Mouse (Mus musculus): ENCODE data around the gene Uba3.

The Uba3 gene

DNA sequence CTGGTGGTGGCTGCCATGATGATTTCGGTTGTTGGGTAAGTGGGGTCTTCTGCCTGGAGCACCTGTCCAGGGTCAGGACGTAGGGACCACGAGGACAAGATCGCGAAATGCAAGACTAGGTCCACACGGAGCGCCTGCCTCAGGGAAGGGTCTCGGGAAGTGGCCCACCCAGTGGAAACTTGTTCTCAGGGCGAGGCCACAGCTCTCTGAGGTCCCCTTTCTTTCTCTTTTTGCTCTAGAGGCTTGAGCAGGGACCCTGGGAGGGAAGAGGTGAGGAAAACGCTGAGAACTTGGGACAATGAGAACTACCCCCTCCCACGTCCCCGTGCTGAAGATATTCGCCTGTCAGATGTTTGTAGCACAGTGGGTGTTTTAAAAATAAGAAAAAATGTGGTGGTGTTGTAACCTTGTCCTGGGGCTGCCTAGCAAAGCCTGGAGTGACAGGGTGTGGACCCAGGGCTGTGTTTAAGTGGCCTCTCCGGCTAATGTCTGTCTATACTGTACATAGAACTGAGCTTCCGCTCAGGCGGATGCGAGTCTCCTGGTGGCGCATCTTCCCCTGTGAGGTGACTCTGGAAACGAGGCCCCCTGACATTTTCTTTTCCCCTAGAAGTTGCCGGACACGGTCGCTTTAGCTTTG is 5.6 kb upstream of the Uba3 start:
- peak; percentile 33 to 72 for DNase-seq (ENCODE audit: low spot score in 2 of 2)

DNA sequence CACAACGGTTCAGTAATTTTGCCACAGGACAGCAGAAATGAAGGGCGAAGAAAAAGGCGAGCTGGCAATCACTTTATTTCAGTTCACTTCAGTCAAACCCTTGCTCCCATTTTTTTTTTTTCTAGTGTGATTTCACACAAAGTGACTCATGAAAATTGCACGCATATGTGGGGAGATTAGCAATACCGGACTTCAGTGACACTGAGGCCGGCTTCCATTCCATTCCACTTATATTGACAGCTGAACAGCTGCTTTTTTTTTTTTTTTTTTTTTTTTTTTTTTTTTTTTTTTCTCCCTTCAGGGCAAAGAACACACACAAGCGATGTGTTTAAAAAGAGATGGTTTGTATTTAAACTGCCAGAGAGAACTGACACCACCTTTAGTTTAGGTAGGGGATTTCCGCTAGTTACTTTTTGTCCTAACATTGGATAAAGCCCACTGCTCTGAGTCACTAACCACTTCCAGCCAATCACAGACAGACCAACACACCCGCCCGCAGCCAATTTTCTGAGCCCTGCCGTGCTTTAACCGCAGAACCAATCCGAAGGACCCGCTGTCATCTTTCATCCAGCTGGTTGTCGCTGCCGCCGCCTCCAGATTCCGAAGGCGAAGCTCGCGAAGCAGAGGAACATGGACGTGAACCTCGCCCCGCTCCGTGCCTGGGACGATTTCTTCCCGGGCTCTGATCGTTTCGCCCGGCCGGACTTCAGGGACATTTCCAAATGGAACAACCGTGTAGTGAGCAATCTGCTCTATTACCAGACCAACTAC is 4.9 kb upstream of the Uba3 start, which contains the start of gene Arl6ip5:
Arl6ip5 (plus strand) TSS at position 499 of the 771 bp plus-strand sequence.
- DNase-seq (ENCODE audit: low spot score in 2 of 2), result peak; percentile 87 to 92

DNA sequence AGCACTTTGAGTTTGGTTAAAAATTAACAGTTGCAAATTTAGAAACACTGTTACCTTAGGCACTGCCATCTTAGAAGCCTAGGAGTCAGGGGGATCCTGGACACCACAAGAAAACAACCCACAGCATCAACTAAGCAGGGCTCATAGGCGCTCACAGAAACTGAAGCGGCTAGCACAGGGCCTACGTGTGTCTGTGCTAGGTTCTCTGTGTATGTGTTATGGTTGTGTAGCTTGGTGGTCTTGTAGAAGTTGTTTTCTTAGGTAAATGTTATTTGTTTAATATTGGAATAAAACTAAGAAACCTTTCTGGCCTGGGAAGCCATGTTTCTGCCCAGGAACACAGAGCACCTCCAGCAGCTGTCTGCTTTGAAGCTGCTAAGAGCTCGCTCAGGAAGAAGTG is 4.3 kb upstream of the Uba3 start:
- no peak for DNase-seq (ENCODE audit: low spot score in 2 of 2)

DNA sequence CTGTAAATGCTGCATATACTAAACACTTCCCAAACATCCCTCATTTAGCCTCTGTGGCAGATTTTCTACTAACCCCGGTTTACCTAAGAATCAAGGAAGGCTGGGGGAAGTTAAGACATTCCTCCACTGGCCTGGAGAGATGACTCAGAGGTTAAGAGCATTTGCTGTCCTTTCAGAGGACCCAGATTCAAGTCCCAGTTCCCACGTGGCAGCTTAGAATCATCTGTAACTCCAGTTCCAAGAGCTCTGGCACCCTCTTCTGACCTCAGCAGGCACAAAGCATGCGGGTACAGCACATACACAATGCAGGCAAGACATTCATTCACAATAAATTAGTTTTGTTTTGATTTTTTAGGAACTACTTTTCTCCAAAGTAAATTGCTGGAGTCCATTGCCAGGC is 3.8 kb upstream of the Uba3 start:
- no peak for DNase-seq (ENCODE audit: low spot score in 2 of 2)

DNA sequence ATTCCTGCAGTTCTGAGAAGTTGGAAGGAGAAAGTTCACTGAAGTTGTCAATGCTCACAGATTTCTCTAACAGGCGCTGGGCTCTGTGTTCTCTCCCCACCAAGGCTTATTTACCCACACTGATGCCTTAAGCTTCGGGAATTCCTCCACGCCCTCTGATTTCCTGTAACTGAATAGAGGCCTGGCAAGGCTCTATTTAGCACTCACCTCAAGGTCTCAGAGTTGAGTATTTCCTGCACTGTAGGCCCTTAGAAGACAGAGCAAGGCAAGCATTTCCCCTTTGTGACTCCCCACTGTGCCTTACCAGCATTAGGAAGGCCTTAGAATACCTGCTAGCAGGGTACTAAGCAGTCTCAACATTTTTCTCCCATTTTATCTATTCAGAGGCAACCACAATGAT is 3.0 kb upstream of the Uba3 start:
- DNase-seq (ENCODE audit: low spot score in 2 of 2), result no peak

DNA sequence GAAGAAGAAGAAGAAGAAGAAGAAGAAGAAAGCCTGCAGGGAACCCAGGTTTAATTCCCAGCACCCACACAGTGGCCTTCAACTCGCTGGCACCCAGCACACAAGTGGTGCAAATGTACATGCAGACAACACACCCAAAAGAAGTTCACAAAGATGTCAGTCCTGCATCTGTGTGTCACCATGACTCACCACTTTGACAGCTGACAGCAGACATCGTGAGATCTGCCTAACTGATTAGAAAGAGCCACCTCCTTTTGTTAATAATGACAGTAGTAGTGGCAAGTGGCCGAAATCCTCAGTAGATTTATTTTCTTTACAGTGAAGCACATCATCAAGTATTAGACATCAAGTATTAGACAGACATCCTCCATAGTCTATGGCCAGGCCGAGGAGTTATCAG is 1.6 kb upstream of the Uba3 start:
- no peak for DNase-seq (ENCODE audit: low spot score in 2 of 2)

DNA sequence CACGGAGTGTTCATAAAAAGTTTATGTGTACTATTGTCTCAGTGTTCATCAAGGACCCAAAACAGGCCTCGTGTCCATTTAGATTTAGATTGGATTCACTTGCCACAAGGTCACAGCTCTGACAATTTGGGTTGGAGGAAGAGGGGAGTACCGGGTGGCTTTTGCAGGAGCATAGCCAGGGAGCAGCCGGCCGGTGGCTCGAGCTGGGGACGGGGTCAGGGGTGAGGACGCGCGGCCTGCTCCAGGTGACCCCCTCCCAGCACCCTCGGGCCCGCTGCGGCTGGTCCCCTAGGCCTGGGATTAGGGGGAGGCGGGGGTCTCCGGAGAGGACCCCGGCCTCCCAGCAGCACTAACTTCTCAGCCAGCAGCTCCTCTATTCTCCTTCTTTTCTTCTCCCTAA is 495 bp downstream of the Uba3 start:
- peak; percentile 31 to 78 for DNase-seq (ENCODE audit: low spot score in 2 of 2)

DNA sequence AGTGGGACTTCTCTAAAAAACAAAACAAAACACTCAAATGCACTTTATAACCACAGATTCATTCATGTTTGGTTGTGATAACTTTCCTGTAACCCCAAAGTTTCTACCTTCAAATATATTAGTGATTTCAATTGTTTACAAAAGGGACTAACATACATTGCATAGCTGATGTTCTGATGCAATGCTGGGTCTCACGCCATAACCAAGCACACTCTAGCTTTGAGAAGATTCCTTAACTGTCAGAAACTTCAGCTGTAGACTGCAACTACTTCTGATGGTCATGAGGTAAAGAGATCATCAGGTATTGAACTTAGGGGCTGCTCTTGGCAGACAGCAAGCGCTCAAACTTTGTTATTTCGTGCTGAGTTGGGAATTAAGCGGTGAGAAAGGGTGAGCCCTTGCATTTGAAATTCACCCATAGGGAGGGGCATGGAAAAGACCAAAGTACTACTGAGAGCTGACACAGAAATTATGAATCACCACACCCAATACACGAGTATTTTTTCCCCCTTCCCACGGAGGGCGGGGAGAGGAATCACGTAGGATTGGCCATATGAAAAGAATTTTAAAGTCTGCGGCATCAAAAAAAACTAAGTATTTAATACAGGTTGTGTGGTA is 1.1 kb downstream of the Uba3 start:
- DNase-seq (ENCODE audit: low spot score in 2 of 2), result no peak

DNA sequence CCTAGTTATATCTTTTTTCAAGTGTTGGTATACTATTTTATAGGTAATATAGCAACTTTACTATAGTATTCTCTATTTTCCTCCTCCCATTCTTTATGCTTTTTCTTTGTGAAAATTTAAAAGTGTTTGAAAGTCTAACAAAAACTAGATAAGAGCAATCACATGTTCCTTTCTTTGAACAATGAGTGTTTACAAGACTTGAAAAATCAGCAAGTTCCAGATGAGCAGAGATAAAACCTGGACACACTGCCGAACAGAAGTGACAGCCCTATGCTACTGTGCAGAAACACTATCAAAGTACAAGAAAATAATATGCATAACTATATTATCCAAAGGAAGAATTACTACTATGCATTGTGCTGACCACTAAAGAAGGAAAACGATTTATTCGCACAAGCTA is 3.0 kb downstream of the Uba3 start:
- no peak for DNase-seq (ENCODE audit: low spot score in 2 of 2)

DNA sequence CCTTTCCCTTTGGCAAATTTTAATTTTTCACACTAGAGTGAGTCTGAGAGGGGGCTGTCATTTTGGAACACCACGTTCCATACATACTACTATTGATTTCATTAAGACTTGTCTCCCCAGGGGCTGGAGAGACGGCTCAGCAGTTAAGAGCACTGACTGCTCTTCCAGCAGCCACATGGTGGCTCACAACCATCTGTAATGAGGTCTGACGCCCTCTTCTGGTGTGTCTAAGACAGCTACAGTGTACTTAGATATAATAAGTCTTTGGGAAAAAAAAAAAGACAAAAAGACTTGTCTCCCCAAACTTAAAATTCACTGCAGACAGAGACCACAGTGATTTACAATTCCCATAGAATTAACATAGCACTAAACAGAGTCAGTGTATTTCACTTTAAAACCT is 5.0 kb downstream of the Uba3 start:
- no peak for DNase-seq (ENCODE audit: low spot score in 2 of 2)

DNA sequence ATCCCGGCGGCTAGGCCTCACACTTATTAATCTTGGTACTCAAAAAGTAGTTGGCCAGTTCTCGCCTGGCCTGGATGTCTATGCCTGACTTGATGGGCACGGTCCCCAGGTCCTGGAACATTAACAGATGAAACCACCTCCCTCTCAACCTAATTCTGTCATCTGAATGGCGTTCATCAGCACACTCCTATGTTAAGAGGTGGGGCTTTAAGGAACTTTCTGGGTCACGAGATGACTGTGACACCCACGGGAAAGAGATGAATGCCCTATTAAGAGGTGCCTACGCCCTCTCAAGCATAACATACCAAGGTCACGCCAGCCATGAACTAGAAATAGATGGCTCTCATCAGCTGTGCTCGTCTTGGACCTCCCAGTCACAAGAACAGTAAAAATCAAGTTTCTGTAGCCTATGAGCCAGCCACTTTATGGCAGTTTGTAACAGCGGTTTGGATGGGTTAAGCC is 26.0 kb downstream of the Uba3 start:
- no peak for DNase-seq (ENCODE audit: low spot score in 2 of 2)

DNA sequence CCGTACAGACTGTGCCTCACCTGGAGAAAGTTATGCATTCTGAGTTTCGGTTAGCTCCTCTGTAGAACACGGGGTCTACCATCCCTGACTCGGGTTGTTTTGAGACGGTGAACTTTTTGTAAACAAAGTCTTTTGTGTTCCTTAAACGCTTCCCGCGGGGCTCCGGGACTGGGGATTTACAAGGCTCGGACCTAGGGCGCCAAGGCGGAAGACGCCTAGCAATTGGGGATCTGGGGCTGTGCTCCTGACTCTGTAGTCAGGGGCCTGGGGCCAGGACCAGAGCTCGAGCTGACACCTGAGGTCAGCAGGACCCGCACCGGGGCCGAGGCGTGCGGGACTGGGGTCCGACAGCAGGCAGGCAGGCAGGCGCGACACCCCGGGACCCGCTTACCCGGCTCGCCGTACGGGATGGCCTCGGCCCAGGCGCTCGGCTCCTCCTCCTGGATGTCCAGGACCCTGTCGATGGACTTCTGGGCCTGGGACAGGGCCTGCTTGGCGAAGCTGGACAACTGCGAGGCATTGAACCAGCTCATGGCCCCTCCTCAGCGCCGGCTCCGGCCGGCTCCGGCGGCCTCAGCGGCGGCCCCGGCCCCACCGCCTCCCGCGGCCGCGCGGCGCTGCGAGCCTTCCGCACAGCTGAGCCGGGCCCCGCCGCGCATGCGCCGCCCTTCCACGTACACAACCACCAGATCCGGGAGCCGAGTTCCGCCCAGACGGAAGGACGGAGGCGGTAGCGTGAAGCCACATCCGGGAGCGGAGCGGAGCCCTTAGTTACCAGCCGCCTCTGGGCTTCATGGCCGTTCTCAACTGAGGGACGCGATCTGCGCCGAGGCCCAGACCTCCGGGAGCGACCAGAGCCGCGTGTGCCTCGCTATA is 26.7 kb downstream of the Uba3 start, which contains the start of gene Tmf1:
Tmf1 (minus strand) TSS at position 632 of the 876 bp plus-strand sequence.
- DNase-seq (ENCODE audit: low spot score in 2 of 2), result peak; percentile 94 to 98

DNA sequence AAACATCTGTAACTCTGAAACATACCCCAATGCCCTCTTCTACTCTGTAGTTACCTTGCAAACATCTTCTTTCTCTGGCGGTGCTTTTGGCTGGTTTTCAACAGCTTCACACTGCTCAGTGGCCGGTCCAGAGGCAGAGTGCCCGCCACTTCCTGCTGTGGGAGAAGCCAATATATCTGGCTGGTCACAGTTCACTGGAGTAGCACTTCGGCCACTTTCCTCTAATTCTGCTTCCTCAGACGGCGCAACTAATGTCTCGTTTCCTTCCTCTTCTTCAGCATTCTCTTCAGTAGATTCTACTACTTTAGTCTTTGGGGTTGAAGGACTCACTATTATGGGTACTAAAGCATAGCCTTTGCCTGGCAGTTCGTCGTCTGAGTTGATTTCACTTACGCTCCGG is 29.7 kb downstream of the Uba3 start:
- DNase-seq (ENCODE audit: low spot score in 2 of 2), result no peak

DNA sequence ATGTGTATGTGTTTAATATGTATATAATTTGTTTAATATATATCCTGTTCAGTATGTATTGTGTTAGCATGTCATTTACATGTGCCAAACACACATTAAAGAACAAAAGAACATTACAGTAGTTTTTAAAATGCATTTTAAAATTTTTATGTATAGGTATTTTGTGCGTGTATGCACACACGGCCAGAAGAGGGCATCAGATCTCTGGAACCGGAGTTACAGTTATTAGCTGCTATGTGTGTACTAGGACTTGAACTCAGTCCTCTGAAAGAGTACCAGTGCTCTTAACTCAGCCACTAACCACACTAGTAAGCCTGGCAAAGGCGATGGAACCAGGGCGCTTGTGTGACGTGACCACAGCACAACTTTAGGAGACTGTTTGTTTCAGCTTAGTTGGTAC is 55.3 kb downstream of the Uba3 start:
- peak in 1 of 2 experiments; percentile 37 for DNase-seq (ENCODE audit: low spot score in 2 of 2)

DNA sequence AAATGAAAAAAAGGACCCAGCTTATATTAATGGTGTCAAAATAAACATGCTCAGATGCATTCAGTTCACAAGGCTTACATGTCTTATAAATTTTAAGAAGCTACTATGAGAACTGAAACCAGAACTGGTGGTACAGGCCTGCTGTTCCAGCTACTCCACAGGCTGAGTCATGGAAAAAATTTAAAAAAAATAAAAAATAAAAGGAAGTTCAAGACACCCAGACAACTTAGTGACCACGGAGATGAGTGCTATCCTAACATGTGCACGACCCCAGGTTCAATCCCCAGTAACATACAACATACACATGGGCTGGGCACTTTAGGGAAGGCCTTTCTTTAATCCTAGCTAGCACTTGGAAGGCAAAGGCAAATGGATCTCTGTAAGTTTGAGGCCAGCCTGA is 55.7 kb downstream of the Uba3 start:
- DNase-seq (ENCODE audit: low spot score in 2 of 2), result peak in 1 of 2 experiments; percentile 27

DNA sequence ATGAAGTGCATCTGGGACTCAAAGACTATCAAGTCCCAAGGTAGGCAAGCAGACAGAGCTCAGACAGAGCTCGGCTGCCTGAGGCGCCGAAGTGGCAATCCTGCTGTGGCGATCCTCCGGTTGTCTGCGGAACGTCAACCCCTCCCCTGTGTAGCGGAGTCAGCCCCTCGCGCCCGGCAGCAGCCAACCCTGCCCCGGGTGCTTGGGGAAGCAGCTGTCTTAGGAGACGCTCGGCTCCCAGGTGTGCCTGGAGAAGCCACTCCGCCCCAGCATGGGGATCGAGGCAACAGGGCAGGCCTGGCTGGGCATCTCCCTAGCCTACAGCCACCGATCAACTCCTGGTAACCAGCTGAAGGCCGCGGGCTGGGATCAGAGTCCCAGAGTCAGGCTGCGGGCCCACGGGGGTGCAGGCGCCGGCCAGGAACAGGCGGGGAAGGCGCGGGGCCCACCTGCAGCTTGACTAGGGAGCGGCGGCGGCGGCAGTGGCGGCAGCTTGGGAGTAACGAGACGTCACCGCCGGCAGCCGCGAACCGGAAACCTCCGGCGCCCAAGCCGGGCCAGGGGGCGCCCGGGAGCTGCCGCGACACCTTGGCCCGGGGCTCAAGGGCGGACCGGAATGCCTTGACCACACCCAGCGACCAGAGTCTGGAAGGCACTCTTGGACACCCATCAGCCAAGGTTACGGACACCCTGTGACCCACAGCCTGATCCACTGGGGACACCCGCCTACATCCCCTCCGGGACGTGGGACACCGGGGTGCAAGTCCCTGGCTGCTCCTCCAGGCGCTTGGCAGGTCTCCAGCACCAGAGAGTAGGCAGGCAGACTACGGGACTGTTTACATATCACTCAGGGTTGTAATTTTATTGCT is 56.8 kb downstream of the Uba3 start, which contains the start of gene Eogt:
Eogt (minus strand) TSS at position 800 of the 869 bp plus-strand sequence.
- peak; percentile 77 to 88 for DNase-seq (ENCODE audit: low spot score in 2 of 2)

DNA sequence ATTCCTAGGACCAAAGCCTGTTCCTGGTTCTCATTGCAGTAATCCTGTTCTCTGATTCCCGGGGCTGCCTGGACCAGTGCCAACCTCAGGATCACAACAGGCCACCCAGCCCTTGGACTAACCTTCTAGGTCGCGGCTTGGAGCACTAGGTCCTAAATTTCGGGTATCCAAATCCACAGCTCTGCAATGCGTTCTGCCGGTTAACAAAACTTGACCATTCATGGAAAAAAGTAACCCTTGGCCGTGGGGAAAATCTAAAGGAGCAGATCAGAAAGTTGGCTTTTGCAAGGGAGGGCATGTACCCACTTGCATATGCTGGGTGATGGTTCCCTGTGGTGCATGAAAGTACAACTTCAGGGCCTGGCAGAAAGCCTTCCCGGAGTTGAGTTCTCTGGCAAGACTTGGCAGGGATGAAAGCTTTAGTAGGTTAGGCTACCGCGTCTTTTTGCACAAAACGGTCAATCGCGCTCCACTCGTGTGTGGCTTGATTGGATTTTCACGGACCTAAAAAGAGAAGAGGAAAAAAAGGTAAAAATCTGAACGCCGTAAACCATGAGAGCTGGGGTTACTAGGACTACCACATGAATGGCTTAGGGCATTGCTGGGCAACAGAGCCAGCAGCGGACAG is 57.6 kb downstream of the Uba3 start:
- no peak for DNase-seq (ENCODE audit: low spot score in 2 of 2)

DNA sequence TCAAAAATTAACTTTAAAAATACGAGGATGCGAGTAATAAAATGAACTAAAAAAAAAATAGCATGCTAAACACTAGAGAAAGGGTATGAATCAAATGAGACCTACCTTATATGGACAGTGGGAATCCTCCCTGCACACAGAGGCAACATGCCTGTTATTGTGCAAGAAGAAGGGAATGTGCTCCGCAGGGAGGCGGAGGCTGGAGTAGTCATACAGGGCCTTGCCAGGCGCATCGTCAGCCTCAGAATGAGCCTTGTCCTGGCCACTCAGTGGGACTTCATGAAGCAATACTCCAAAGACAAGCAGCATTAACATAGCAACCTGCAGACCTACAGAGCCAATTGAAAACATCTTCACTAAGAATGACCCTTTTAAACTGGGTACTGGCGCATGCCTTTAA is 60.3 kb downstream of the Uba3 start:
- DNase-seq (ENCODE audit: low spot score in 2 of 2), result no peak

DNA sequence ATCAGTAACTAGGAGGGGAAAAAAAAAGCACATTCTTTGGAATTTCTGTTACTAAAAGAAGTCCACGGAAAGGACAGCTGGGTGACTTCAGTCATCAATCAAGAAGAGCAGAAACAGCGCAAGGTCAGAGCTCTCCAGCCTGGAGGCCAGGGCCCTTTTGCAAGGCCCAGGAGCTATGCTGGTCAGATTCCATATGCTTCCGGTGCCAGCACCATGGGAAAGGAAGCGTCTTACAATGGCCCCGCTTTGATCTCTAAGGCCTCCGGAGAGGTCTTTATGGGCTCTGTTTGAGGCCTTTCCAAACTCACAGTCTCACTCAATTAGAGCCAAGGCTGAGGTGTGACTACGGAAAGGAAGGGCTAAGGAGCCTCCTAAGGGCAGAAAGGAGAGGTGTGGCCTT is 61.1 kb downstream of the Uba3 start:
- DNase-seq (ENCODE audit: low spot score in 2 of 2), result no peak

DNA sequence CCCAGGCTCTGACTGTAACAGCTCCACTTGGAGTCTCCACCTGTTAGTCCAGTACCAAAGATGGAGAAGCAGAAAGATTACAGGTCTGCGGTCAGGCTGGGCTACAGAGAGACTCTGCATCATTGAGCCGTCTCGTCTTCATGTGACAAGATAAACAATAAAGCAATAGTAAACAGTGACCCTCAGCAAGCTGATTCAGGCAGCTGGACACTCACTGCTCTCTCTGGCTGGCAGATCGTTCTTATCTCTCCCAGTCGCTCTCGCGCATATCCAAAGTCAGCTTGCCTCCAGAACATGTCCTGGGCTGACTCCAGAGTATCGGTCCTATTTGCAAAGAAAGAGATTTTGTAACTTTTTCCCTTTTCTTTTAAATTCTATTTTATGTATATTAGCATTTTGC is 62.8 kb downstream of the Uba3 start:
- no peak for DNase-seq (ENCODE audit: low spot score in 2 of 2)

Data from spleen, postnatal 4 days (tissue).